In genomic region chr9:53705491-53705991, GRCm38 (mm10) we compare ENCODE assay signal across 8 mouse cellular contexts. TPM values are rescaled to one million over a fixed set of nuclear protein-coding genes. Genes with fewer than 3 reads are reported as not detected.
DNase-seq lines count a peak whose midpoint lies in the region; ATAC-seq and TF ChIP-seq lines count a peak whose summit lies in the region.

No protein-coding gene starts in this region.

- no peaks in the 10 kb centered on the region for H3K36me3 ChIP-seq in forebrain, embryonic 16.5 days (ENCODE audit: control insufficient read depth, insufficient read depth)
- no peaks in the 10 kb centered on the region for H3K36me3 ChIP-seq in hindbrain, embryonic 15.5 days
- no peaks in the 10 kb centered on the region for H3K36me3 ChIP-seq in liver, embryonic 13.5 days
- no peaks in the 10 kb centered on the region for H3K36me3 ChIP-seq in neural tube, embryonic 12.5 days

- peak overlapping the region; percentile 90 for H3K4me3 ChIP-seq in bone marrow macrophage, adult 2 months (ENCODE audit: insufficient read depth, low read length)
- H3K4me3 ChIP-seq in forebrain, embryonic 16.5 days (replicated peaks; ENCODE audit: low read length): peak overlapping the region; percentile 62
- peak overlapping the region; percentile 67 for H3K4me3 ChIP-seq in hindbrain, embryonic 15.5 days
- H3K4me3 ChIP-seq in liver, embryonic 13.5 days (replicated peaks): peak overlapping the region; percentile 51
- peak overlapping the region; percentile 70 for H3K4me3 ChIP-seq in neural tube, embryonic 12.5 days

- peak; percentile 10 for DNase-seq in adrenal gland, postnatal 14 days
- no peak for DNase-seq in adrenal gland, adult 8-10 months
- no peak for DNase-seq in liver, embryonic 13.5 days
- peak; percentile 39 for DNase-seq in testis, postnatal 14 days (ENCODE audit: low spot score)

- TF ChIP-seq POLR2A in bone marrow macrophage, adult 2 months (IDR thresholded peaks at IDR 0.05; ENCODE audit: borderline replicate concordance, low read depth, low read length): no peak

- H3K4me2 ChIP-seq in forebrain, embryonic 16.5 days (ENCODE audit: low read length): peak overlapping the region; percentile 82
- peak overlapping the region; percentile 75 for H3K4me2 ChIP-seq in hindbrain, embryonic 15.5 days
- peak overlapping the region; percentile 73 for H3K4me2 ChIP-seq in liver, embryonic 13.5 days
- H3K4me2 ChIP-seq in neural tube, embryonic 12.5 days (replicated peaks): peak overlapping the region; percentile 80

- peaks cover 14% of the 10 kb centered on the region for H3K4me1 ChIP-seq in bone marrow macrophage, adult 2 months (ENCODE audit: control insufficient read depth, insufficient read depth, low read length)
- peaks cover 10% of the 10 kb centered on the region for H3K4me1 ChIP-seq in forebrain, embryonic 16.5 days (replicated peaks; ENCODE audit: control insufficient read depth, insufficient read depth, low read length)
- peaks cover 14% of the 10 kb centered on the region for H3K4me1 ChIP-seq in hindbrain, embryonic 15.5 days (replicated peaks)
- peaks cover 13% of the 10 kb centered on the region for H3K4me1 ChIP-seq in liver, embryonic 13.5 days (replicated peaks)
- no peaks in the 10 kb centered on the region for H3K4me1 ChIP-seq in neural tube, embryonic 12.5 days

- H3K27me3 ChIP-seq in forebrain, embryonic 16.5 days (replicated peaks; ENCODE audit: control insufficient read depth, insufficient read depth, low read length): no peaks in the 10 kb centered on the region
- 0 out of 2 replicates have a peak, but pooled peaks cover 3% of the 10 kb centered on the region for H3K27me3 ChIP-seq in hindbrain, embryonic 15.5 days
- H3K27me3 ChIP-seq in liver, embryonic 13.5 days: peaks cover 14% of the 10 kb centered on the region
- H3K27me3 ChIP-seq in neural tube, embryonic 12.5 days (replicated peaks): no peaks in the 10 kb centered on the region

- peak overlapping the region; percentile 54 for H3K9ac ChIP-seq in forebrain, embryonic 16.5 days (replicated peaks; ENCODE audit: low read depth, low read length)
- H3K9ac ChIP-seq in hindbrain, embryonic 15.5 days: peak overlapping the region; percentile 53
- no peak overlapping the region for H3K9ac ChIP-seq in liver, embryonic 13.5 days
- H3K9ac ChIP-seq in neural tube, embryonic 12.5 days: peak overlapping the region; percentile 57

- H3K9me3 ChIP-seq in forebrain, embryonic 16.5 days (ENCODE audit: control insufficient read depth, low read length): no peaks in the 10 kb centered on the region
- H3K9me3 ChIP-seq in hindbrain, embryonic 15.5 days: no peaks in the 10 kb centered on the region
- no peaks in the 10 kb centered on the region for H3K9me3 ChIP-seq in liver, embryonic 13.5 days (replicated peaks)
- H3K9me3 ChIP-seq in neural tube, embryonic 12.5 days: no peaks in the 10 kb centered on the region

- H3K27ac ChIP-seq in bone marrow macrophage, adult 2 months (ENCODE audit: insufficient read depth, low read depth, low read length): peak overlapping the region; percentile 55
- peak overlapping the region; percentile 37; the same call in 1 of the 2 replicates for H3K27ac ChIP-seq in forebrain, embryonic 16.5 days (ENCODE audit: low read length)
- H3K27ac ChIP-seq in hindbrain, embryonic 15.5 days (replicated peaks): peak overlapping the region; percentile 61
- no peak overlapping the region for H3K27ac ChIP-seq in liver, embryonic 13.5 days
- H3K27ac ChIP-seq in neural tube, embryonic 12.5 days: no peak overlapping the region

- ATAC-seq in forebrain, embryonic 16.5 days: peak; percentile 69
- ATAC-seq in hindbrain, embryonic 15.5 days (ENCODE audit: low FRiP score, low read depth): peak; percentile 42; the same call in 1 of the 2 replicates
- ATAC-seq in liver, embryonic 13.5 days (ENCODE audit: low read depth): no peak; the same call in 1 of the 2 replicates
- ATAC-seq in neural tube, embryonic 12.5 days (ENCODE audit: low FRiP score, low read depth): peak; percentile 41

- no peak for TF ChIP-seq CTCF in bone marrow macrophage, adult 2 months (IDR thresholded peaks at IDR 0.05; ENCODE audit: low read depth, low read length)

- WGBS in forebrain, embryonic 16.5 days: 0% methylated on average over 28 of the region's 28 CpGs
- under 1% methylated on average over 28 of the region's 28 CpGs for WGBS in hindbrain, embryonic 15.5 days
- under 1% methylated on average over 28 of the region's 28 CpGs for WGBS in liver, embryonic 13.5 days (ENCODE audit: insufficient replicate concordance)
- WGBS in neural tube, embryonic 12.5 days: under 1% methylated on average over 28 of the region's 28 CpGs

RNA-seq across cellular contexts. Expression of gene Rab39, which starts 0.5 kb away (rescaled TPM):
- 0.67 and 0.79 TPM in 2 replicates for total RNA-seq in adrenal gland, postnatal 14 days (2021)
- 1 to 10 TPM in 2 of 4 experiments, under 1 TPM in 2; 0.38 to 1.4 (median 0.99) TPM for total RNA-seq in adrenal gland, adult 8-10 months (2022)
- 6.5 and 7.1 TPM in 2 replicates for polyA plus RNA-seq in bone marrow macrophage, adult 2 months (2012; ENCODE audit: insufficient read depth, insufficient read length, missing spikeins)
- polyA plus RNA-seq in forebrain, embryonic 16.5 days (2015; fragmentation: Nextera tagmentation; extraction: Ambion mirVana): 3.2 and 3.8 TPM in 2 replicates
- polyA plus RNA-seq in hindbrain, embryonic 15.5 days (2015; fragmentation: Nextera tagmentation; extraction: Ambion mirVana): 3.2 and 3.3 TPM in 2 replicates
- polyA plus RNA-seq in liver, embryonic 13.5 days (2015; fragmentation: Nextera tagmentation; extraction: Ambion mirVana): 0.44 and 0.70 TPM in 2 replicates
- polyA plus RNA-seq in neural tube, embryonic 12.5 days (2016; fragmentation: Nextera tagmentation; extraction: Ambion mirVana): 3.8 and 5.2 TPM in 2 replicates

RNA-seq across cellular contexts. Expression of gene Cul5, which starts 35.7 kb away (rescaled TPM):
- 34.2 and 35.1 TPM in 2 replicates for total RNA-seq in adrenal gland, postnatal 14 days (2021)
- 10 to 100 TPM; 36.4 to 48.5 (median 41.0) TPM for total RNA-seq in adrenal gland, adult 8-10 months (2022)
- polyA plus RNA-seq in bone marrow macrophage, adult 2 months (2012; ENCODE audit: insufficient read depth, insufficient read length, missing spikeins): 15.3 and 21.3 TPM in 2 replicates
- 41.4 and 44.1 TPM in 2 replicates for polyA plus RNA-seq in forebrain, embryonic 16.5 days (2015; fragmentation: Nextera tagmentation; extraction: Ambion mirVana)
- polyA plus RNA-seq in hindbrain, embryonic 15.5 days (2015; fragmentation: Nextera tagmentation; extraction: Ambion mirVana): 36.7 and 38.8 TPM in 2 replicates
- polyA plus RNA-seq in liver, embryonic 13.5 days (2015; fragmentation: Nextera tagmentation; extraction: Ambion mirVana): 14.6 and 15.4 TPM in 2 replicates
- 49.0 and 52.8 TPM in 2 replicates for polyA plus RNA-seq in neural tube, embryonic 12.5 days (2016; fragmentation: Nextera tagmentation; extraction: Ambion mirVana)

Comparison
In these comparisons a context has a peak if more than half of its experiments do, and no peak if none do; other contexts are left out.
1. DNase-seq: peak in adrenal gland, postnatal 14 days (single experiment) and testis, postnatal 14 days (single experiment); none in adrenal gland, adult 8-10 months (single experiment) and liver, embryonic 13.5 days (single experiment).
2. H3K27ac ChIP-seq: peak in bone marrow macrophage, adult 2 months (single experiment), forebrain, embryonic 16.5 days (single experiment) and hindbrain, embryonic 15.5 days (single experiment); none in liver, embryonic 13.5 days (single experiment) and neural tube, embryonic 12.5 days (single experiment).
3. Peak in every context shown above with its lines, with median percentiles within 50 percentile points of each other: H3K4me3 ChIP-seq and H3K4me2 ChIP-seq.